Mouse (Mus musculus): ENCODE data around the gene Tmem206. TPM values are rescaled to one million over a fixed set of nuclear protein-coding genes. Genes with fewer than 3 reads are reported as not detected.

The Tmem206 gene
- total RNA-seq, 2 experiments from 2014 or later, result 9.3 to 9.4 TPM

- no peak overlapping the region for H3K4me3 ChIP-seq
- H3K27ac ChIP-seq, result no peak overlapping the region
- no peak for DNase-seq (ENCODE audit: extremely low spot score in 1 of 2, low spot score in 2 of 2)
- intact Hi-C loops (cut with DNase I), result no loop called here
- TF ChIP-seq CTCF (IDR thresholded peaks at IDR 0.05), result no peak
These were observed 33.8 kb downstream of the Tmem206 start for GRCm38 (mm10) chr1:191359478-191359877.

GRCm38 (mm10) chr1:191362412-191362811 lies 36.7 kb downstream of the Tmem206 start:
- intact Hi-C loops (cut with DNase I), result no loop called here
- H3K4me3 ChIP-seq, result no peak overlapping the region
- TF ChIP-seq CTCF (IDR thresholded peaks at IDR 0.05), result no peak
- DNase-seq (ENCODE audit: extremely low spot score in 1 of 2, low spot score in 2 of 2), result no peak
- H3K27ac ChIP-seq, result no peak overlapping the region

GRCm38 (mm10) chr1:191364477-191364876 lies 38.8 kb downstream of the Tmem206 start:
- no peak overlapping the region for H3K27ac ChIP-seq
- H3K4me3 ChIP-seq, result no peak overlapping the region
- intact Hi-C loops (cut with DNase I), result no loop called here
- DNase-seq (ENCODE audit: extremely low spot score in 1 of 2, low spot score in 2 of 2), result no peak
- peak; percentile 60 for TF ChIP-seq CTCF (IDR thresholded peaks at IDR 0.05)

DNA sequence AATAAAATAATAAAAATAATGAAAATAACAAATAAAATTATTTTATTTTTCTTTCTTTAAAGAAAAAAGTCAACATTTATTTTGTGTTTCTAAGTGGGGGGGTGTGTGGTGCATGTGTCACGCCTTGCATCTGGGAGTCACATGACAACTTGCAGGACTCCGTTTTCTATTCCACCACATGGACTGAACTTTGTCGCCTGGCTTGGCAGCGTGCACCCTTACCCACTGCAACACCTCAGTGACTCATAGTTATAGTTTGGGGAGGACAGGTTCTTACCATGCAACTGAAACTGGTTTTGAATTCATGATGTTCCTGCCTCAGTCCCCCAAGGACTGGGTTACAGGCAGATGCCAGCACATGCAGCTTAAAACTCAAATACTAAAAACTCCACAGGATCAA lies 42.5 kb downstream of the Tmem206 start:
- TF ChIP-seq CTCF (IDR thresholded peaks at IDR 0.05), result no peak
- intact Hi-C loops (cut with DNase I), result no loop called here
- Histone ChIP-seq H3K27ac (no peak overlapping the region), H3K4me3 (no peak overlapping the region)
- DNase-seq (ENCODE audit: extremely low spot score in 1 of 2, low spot score in 2 of 2), result no peak

GRCm38 (mm10) chr1:191369140-191369539 lies 43.4 kb downstream of the Tmem206 start:
- intact Hi-C loops (cut with DNase I), result no loop called here
- no peak for TF ChIP-seq CTCF (IDR thresholded peaks at IDR 0.05)
- Histone ChIP-seq H3K27ac (no peak overlapping the region), H3K4me3 (no peak overlapping the region)
- DNase-seq (ENCODE audit: extremely low spot score in 1 of 2, low spot score in 2 of 2), result no peak

GRCm38 (mm10) chr1:191374993-191375643 lies 49.4 kb downstream of the Tmem206 start:
- DNase-seq (ENCODE audit: extremely low spot score in 1 of 2, low spot score in 2 of 2), result no peak
- H3K4me3 ChIP-seq, result no peak overlapping the region
- TF ChIP-seq CTCF (IDR thresholded peaks at IDR 0.05), result no peak
- H3K27ac ChIP-seq, result no peak overlapping the region; the same call in 1 of the 2 replicates
- intact Hi-C loops (cut with DNase I), result no loop called here

- H3K4me3 ChIP-seq, result no peak overlapping the region
- no peak overlapping the region; the same call in 1 of the 2 replicates for H3K27ac ChIP-seq
- TF ChIP-seq CTCF (IDR thresholded peaks at IDR 0.05), result no peak
- intact Hi-C loops (cut with DNase I), result no loop called here
- no peak for DNase-seq (ENCODE audit: extremely low spot score in 1 of 2, low spot score in 2 of 2)
These were observed 49.9 kb downstream of the Tmem206 start for GRCm38 (mm10) chr1:191375644-191375998.

DNA sequence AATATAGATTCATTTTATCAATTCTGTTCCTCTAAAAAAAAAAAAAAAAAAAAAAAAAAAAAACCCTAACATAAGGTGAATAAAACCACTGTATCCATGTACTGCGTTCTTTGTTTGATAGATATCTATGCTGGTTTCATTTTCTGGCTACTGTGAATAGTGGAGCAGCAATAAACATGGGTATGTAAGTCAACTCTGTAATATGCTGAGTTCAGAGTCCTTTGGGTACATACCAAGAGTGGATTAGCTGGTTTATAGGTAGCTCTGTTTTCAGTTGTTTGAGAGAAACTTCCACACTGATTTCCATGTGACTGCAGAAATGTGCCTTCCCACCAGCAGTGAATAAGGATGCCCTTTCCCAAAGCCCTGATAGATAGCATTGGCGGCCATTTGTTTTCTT lies 52.4 kb downstream of the Tmem206 start:
- no peak for DNase-seq (ENCODE audit: extremely low spot score in 1 of 2, low spot score in 2 of 2)
- intact Hi-C loops (cut with DNase I), result no loop called here
- Histone ChIP-seq H3K4me3 (no peak overlapping the region), H3K27ac (no peak overlapping the region)
- TF ChIP-seq CTCF (IDR thresholded peaks at IDR 0.05), result no peak

DNA sequence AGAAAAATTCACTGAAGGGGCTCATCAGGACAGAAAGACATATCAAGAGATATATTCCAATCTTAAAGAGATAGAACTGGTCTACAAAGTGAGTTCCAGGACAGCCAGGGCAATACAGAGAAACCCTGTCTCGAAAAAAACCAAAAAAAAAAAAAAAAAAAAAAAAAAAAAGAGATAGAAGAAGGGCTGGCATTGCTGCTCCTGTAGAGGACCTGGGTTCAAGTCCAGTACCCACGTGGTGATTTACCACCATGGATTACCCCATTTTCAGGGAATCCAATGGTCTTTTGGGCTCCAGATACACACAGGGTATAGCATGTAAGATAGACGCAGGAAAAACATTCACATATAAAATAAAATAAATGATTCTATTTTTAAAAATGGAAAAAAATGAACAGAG lies 55.1 kb downstream of the Tmem206 start:
- H3K27ac ChIP-seq, result no peak overlapping the region
- H3K4me3 ChIP-seq, result no peak overlapping the region
- no peak for DNase-seq (ENCODE audit: extremely low spot score in 1 of 2, low spot score in 2 of 2)
- no peak for TF ChIP-seq CTCF (IDR thresholded peaks at IDR 0.05)
- intact Hi-C loops (cut with DNase I), result no loop called here

DNA sequence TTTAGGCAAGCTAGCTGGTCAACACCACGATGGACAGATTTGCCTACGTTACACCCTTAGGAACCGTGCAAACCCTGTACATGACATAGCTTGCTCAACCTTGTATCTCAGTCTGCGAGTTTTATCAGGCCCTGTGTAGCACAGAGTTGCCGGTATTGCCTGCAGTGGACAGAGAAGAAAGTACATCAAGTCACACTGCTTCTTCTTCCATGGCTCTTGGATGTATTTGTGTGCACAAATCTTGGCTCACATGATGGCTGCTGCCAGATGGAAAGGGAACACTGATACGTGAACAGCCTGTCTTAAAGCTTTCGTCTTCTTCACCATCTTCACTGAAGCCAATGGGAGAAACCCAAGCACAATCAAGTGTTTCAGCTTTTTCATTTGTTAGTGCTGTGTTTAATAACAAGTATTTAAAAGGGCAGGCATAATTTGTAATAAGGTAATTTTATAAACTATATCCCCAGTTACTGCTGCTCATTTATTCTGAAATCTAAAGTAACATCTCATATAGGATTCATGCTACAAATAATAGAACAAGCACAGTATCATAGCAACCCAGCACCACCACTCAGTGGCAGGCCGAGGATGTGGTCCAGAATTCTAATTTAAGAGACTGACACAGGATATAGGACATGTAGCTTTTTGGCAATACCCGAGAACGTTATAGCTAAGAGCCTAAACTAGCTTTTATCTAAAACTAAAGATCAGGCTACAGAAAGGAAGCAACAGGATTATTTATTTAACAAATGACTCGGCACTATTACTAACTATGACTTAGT lies 56.4 kb downstream of the Tmem206 start:
- intact Hi-C loops (cut with DNase I), result no loop called here
- TF ChIP-seq CTCF (IDR thresholded peaks at IDR 0.05), result no peak
- H3K4me3 ChIP-seq, result no peak overlapping the region
- peak overlapping the region; percentile 82 for H3K27ac ChIP-seq
- DNase-seq (ENCODE audit: extremely low spot score in 1 of 2, low spot score in 2 of 2), result no peak

DNA sequence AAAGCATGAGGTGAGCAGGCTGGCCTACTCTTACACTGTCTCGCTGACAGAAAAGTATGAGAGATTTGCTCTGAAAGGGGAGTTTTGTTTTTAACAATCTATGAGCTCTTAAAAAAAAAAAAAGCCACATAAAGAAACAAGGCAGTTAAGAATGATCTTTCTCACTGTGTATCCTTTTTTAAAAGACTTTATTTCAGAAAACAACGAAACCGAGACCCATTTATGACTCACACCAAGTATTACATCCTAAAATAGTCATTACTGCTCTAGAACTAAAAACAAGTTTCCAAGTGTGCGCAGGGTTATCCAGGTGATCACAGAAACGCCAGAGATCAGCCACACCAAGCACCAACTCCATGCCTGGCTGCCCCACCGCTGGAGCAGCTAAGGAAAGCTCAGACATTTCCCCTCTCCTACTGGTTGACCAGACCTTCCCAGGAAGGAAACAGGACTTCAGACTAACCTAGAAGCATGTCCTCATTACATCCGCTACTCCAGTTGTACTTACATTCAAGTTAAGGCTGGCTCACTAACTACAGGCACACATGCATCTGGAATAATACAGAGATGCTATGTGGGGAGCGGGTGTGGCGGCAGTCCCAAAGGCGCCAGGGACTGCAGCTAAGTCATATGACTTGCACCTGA lies 59.2 kb downstream of the Tmem206 start:
- intact Hi-C loops (cut with DNase I), result no loop called here
- no peak for TF ChIP-seq CTCF (IDR thresholded peaks at IDR 0.05)
- no peak overlapping the region for H3K27ac ChIP-seq
- no peak for DNase-seq (ENCODE audit: extremely low spot score in 1 of 2, low spot score in 2 of 2)
- no peak overlapping the region for H3K4me3 ChIP-seq

DNA sequence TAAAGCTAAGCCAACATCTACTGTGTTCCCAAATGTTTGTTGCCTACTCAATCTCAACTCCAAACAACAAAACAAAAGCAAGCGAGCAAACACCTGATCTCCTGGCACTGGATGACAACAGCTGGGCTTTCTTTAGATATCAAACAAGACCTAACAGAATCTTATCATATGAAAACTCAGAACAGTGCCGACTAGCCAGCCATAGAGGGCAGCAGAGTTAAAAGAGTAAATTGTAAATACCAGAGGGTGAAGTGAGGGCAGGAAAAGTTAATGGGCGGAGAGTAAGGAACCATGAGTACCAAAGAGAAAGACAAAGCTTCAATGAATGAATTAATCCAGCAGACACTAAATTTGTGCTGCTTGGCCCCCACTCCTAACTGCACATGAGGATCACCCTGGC lies 65.6 kb downstream of the Tmem206 start:
- TF ChIP-seq CTCF (IDR thresholded peaks at IDR 0.05), result peak; percentile 80
- intact Hi-C loops (cut with DNase I), result loop anchor here (5.0 to 10.0 kb wide), 3 partner anchors 74 to 423 kb away; partner anchors contain the start of genes Lpgat1 and Nenf
- H3K27ac ChIP-seq, result no peak overlapping the region

More for the DNA sequence above, 65.6 kb downstream of the Tmem206 start:
- no peak for DNase-seq (ENCODE audit: extremely low spot score in 1 of 2, low spot score in 2 of 2)
- H3K4me3 ChIP-seq, result no peak overlapping the region

Measured in left cerebral cortex, adult 2 months (tissue).